Mouse (Mus musculus): ENCODE data around the gene Lrguk. TPM values are rescaled to one million over a fixed set of nuclear protein-coding genes. Genes with fewer than 3 reads are reported as not detected.
A peak's percentile ranks its signal among the peaks of the same experiment; 100 is the strongest.

Lrguk gene
- not detected in 2 replicates for polyA plus RNA-seq (2012; ENCODE audit: insufficient read depth, insufficient read length, missing spikeins)

DNA sequence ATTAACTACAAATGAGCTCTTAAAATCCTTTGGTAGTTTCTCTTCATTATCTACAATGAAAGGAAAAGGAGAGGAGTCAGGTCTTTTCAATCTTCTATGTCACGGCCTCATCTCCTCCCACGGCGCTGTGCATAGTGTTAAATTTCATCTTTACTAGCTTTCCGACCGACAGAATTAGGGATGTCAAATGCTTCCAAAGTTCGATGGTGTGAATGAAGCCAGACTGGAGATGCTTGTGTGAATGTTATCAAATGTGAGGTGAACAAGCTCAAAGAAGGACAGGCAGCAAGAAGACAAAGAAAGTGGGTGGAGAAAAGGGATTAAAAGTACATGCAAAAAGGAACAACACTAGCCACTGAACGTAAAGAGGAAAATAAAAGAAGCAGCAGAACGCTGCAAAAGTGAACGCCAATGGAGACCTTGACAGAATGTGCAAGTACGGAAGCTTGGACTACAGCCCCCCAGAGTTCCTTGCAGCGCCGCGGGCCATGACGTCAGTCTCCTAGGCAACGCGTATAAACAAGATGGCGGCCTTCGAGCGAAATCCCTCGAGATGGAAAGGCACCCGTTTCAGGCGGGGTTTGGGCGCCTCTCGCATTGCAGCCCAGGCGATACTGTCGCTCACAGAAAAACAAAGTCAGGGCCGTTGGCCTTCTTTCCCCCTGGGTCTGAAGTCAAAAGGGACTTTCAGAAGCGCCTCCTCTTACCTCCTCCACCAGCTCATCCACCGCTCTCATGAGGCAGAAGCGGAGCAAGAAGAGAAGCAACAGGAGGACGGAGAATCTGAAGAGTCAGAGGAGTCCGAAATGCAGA is at the start of gene Lrguk:
Gene Lrguk, plus strand, starts transcription at position 516 of the 813 bp plus-strand sequence.
- Histone ChIP-seq H3K27ac (ENCODE audit: insufficient read depth, low read depth, low read length) (no peak within 1 kb of the TSS), H3K4me3 (ENCODE audit: insufficient read depth, low read length) (peak within 1 kb of the TSS; percentile 86), H3K4me1 (ENCODE audit: control insufficient read depth, insufficient read depth, low read length) (peaks cover 8% of the 10 kb centered on the region)
- no peak for TF ChIP-seq POLR2A (IDR thresholded peaks at IDR 0.05; ENCODE audit: borderline replicate concordance, low read depth, low read length)
- no peak for TF ChIP-seq CTCF (IDR thresholded peaks at IDR 0.05; ENCODE audit: low read depth, low read length)

DNA sequence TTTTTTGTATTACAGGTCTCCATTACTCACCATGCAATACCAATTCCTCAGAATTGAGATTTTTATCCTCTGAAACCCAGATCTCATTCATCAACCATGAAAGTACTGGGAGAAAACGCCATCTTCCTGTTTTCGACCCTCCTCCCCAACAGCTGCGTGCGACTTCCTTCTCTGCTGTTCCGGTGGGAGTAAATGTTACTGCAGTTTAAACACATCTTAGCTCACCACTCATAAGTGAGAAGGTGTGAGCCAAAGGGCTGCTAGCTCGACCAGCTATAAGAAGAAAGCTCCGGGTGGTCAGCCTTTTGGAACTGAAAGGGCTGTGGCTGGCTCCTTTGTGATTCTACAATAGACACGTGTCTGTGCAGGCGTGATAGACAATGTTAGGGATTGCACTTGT is 46.5 kb upstream of the Lrguk start:
- no peak overlapping the region for H3K27ac ChIP-seq (ENCODE audit: insufficient read depth, low read depth, low read length)
- no peak for TF ChIP-seq POLR2A (IDR thresholded peaks at IDR 0.05; ENCODE audit: borderline replicate concordance, low read depth, low read length)
- TF ChIP-seq CTCF (IDR thresholded peaks at IDR 0.05; ENCODE audit: low read depth, low read length): no peak

DNA sequence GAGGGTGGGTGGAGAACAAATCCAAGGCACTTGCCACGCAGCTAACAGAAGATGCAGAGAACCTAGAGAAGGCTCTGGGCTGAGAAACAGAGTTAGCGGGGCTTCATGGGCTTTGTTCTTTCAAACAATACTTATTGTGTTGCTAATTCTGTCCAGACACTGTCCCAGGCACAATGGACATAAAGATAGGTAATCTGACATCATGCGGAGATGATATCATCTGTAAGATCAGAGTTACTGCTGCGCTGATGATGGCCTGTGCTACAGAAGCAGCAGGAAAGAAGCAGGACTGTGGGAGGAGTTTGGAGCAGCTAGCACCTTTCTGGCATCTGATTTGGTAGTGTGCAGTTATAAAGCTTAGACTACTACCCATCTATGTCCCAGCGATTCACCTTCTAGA is 42.1 kb upstream of the Lrguk start:
- peaks cover 3% of the 10 kb centered on the region; the same call in 1 of the 2 replicates for H3K4me1 ChIP-seq (ENCODE audit: control insufficient read depth, insufficient read depth, low read length)
- no peak for TF ChIP-seq POLR2A (IDR thresholded peaks at IDR 0.05; ENCODE audit: borderline replicate concordance, low read depth, low read length)
- TF ChIP-seq CTCF (IDR thresholded peaks at IDR 0.05; ENCODE audit: low read depth, low read length): no peak
- H3K4me3 ChIP-seq (ENCODE audit: insufficient read depth, low read length): no peak overlapping the region
- H3K27ac ChIP-seq (ENCODE audit: insufficient read depth, low read depth, low read length): no peak overlapping the region

More for the DNA sequence above, 46.5 kb upstream of the Lrguk start:
- peaks cover 12% of the 10 kb centered on the region for H3K4me1 ChIP-seq (ENCODE audit: control insufficient read depth, insufficient read depth, low read length)
- no peak overlapping the region for H3K4me3 ChIP-seq (ENCODE audit: insufficient read depth, low read length)

DNA sequence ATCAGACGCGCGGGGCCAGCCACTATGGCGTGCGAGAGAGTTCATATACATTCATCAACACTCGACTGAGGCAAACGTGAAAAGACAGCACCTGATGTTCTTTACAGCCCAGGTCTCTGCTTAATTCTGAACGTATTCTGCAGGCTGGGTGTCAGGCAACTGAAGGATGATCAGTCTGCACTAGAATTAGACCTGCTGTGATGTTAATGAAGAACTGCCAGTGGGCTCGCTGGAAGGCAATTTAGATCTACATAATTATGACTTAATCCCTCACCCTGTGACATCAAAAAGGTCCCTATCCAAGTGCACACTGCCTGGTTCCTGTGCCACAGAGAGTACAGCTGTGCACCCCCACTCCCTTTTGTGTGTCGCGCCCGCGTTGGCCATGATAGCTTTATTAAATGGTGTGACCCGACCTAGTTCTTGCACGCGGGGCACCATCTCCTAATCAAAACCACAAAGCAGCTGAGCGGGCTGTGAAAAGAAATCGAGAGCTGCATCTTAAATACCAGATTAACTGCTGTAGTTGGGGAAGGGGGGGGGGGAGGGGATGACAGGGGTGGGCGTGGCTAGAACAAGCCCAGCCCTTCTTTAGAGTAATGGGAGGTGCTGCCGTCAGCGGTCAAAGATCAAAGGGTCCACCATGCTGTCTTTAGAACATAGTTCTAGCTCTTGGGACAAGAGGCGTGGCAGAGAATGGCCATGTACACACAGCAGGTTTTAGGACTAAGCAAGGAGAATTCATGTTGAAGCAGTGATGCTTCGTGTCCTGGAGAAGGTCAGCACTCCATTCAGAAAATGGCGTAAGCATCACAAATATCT is 36.8 kb upstream of the Lrguk start:
- no peak overlapping the region for H3K27ac ChIP-seq (ENCODE audit: insufficient read depth, low read depth, low read length)
- H3K4me3 ChIP-seq (ENCODE audit: insufficient read depth, low read length): no peak overlapping the region
- no peaks in the 10 kb centered on the region for H3K4me1 ChIP-seq (ENCODE audit: control insufficient read depth, insufficient read depth, low read length)
- no peak for TF ChIP-seq CTCF (IDR thresholded peaks at IDR 0.05; ENCODE audit: low read depth, low read length)
- TF ChIP-seq POLR2A (IDR thresholded peaks at IDR 0.05; ENCODE audit: borderline replicate concordance, low read depth, low read length): no peak

DNA sequence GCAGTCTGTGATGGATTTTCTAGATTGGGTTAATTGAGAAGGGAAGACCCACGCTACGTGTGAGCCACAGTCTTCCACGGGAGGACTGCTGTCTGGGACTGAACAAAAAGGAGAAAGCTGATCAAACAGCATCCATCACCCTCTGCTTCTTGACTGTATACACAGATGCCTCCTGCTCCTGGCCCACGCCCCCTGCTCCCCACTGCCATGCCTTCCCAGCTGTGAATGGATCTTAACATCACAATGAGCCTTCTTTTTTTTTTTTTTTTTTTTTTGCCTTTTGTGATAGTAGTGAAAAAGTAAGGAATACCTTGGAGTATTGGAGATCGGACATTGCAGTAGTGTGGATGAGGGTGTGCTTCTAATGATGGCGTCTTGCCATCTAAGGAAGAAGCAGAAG is 35.4 kb upstream of the Lrguk start:
- H3K4me3 ChIP-seq (ENCODE audit: insufficient read depth, low read length): no peak overlapping the region
- no peak for TF ChIP-seq POLR2A (IDR thresholded peaks at IDR 0.05; ENCODE audit: borderline replicate concordance, low read depth, low read length)
- no peak for TF ChIP-seq CTCF (IDR thresholded peaks at IDR 0.05; ENCODE audit: low read depth, low read length)
- H3K27ac ChIP-seq (ENCODE audit: insufficient read depth, low read depth, low read length): no peak overlapping the region
- no peaks in the 10 kb centered on the region for H3K4me1 ChIP-seq (ENCODE audit: control insufficient read depth, insufficient read depth, low read length)

DNA sequence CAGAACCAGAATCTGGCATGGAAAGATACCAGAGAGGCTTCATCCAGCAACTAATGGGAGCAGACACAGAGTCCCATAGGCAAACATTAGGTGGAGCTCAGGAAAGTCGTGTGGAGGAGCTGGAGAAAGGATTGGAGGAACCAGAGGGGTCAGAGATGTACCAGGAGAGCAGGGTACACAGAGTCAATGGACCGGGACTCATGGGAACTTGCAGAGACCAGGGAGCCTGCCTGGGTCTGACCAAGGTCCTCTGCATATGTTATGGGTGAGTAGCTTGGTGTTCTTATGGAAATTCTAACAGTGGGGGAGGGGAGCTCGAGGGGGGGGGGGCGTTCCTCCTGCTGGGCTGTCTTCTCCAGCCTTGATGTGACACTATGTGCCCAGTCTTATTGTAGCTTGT is 30.7 kb upstream of the Lrguk start:
- Histone ChIP-seq H3K27ac (ENCODE audit: insufficient read depth, low read depth, low read length) (no peak overlapping the region), H3K4me1 (ENCODE audit: control insufficient read depth, insufficient read depth, low read length) (no peaks in the 10 kb centered on the region), H3K4me3 (ENCODE audit: insufficient read depth, low read length) (no peak overlapping the region)
- TF ChIP-seq CTCF (IDR thresholded peaks at IDR 0.05; ENCODE audit: low read depth, low read length) (no peak), POLR2A (IDR thresholded peaks at IDR 0.05; ENCODE audit: borderline replicate concordance, low read depth, low read length) (no peak)

DNA sequence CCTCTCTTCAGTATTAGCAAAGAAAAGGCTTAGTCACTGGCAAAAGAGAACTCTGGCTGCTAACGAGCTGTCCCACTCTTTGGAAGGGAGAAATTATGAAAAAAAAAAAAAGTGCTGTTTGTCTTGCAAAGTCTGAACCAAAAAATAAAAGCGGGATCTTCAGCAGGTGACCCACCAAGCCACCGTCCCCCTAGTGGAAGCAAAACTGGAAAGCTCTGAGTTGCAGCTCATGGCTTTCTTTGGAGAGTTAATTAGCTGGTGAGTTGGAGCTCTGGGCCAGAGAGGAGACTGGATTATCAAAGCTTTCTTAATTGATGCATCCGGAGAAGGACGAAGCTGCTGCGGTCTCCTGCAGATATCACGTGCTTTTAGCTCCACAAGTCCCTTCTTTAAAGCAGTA is 29.7 kb upstream of the Lrguk start:
- Histone ChIP-seq H3K4me1 (ENCODE audit: control insufficient read depth, insufficient read depth, low read length) (no peaks in the 10 kb centered on the region), H3K27ac (ENCODE audit: insufficient read depth, low read depth, low read length) (no peak overlapping the region), H3K4me3 (ENCODE audit: insufficient read depth, low read length) (no peak overlapping the region)
- TF ChIP-seq POLR2A (IDR thresholded peaks at IDR 0.05; ENCODE audit: borderline replicate concordance, low read depth, low read length) (no peak), CTCF (IDR thresholded peaks at IDR 0.05; ENCODE audit: low read depth, low read length) (no peak)

DNA sequence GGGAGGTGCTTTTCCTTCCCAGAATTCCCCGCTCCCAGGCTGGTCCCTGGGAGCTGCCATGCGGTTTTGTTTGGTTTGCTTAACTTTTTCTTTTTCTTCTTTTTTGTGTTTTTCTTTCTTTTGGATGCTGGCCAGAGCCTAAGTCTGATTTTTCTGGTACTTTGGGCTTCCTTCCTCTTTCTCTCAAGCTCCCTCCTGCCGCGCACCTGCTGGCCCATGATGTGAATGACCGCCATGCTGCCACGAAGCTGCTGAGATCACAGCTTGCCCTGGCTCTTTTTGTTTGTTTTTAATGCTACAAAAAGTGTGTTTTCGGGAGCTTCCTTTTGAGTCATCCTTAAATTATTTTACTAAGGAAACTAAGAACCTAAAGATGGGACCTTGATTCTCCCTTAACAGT is 28.6 kb upstream of the Lrguk start:
- Histone ChIP-seq H3K4me1 (ENCODE audit: control insufficient read depth, insufficient read depth, low read length) (no peaks in the 10 kb centered on the region), H3K4me3 (ENCODE audit: insufficient read depth, low read length) (no peak overlapping the region), H3K27ac (ENCODE audit: insufficient read depth, low read depth, low read length) (no peak overlapping the region)
- no peak for TF ChIP-seq POLR2A (IDR thresholded peaks at IDR 0.05; ENCODE audit: borderline replicate concordance, low read depth, low read length)
- TF ChIP-seq CTCF (IDR thresholded peaks at IDR 0.05; ENCODE audit: low read depth, low read length): no peak

DNA sequence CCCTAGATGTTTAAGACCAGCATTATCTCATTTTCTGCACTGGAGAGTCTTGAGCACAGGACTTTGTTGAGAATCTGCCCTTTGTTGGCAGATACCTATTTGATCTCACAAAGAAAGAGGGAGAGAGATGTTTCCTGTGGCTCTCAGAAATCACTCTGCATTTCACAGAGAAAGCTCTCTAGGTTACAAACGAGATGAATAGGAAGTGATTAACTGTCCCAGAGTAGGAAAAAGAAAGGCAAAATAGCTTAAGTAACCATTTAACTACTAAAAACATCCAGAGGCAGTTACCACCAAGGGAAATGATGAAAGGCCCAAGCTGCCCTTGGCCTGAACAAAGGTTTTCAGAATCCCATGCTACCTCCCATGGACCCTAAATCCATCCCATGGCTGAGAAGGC is 26.2 kb upstream of the Lrguk start:
- H3K27ac ChIP-seq (ENCODE audit: insufficient read depth, low read depth, low read length): no peak overlapping the region
- no peak overlapping the region for H3K4me3 ChIP-seq (ENCODE audit: insufficient read depth, low read length)
- no peaks in the 10 kb centered on the region; the same call in 1 of the 2 replicates for H3K4me1 ChIP-seq (ENCODE audit: control insufficient read depth, insufficient read depth, low read length)
- TF ChIP-seq POLR2A (IDR thresholded peaks at IDR 0.05; ENCODE audit: borderline replicate concordance, low read depth, low read length) (no peak), CTCF (IDR thresholded peaks at IDR 0.05; ENCODE audit: low read depth, low read length) (no peak)

DNA sequence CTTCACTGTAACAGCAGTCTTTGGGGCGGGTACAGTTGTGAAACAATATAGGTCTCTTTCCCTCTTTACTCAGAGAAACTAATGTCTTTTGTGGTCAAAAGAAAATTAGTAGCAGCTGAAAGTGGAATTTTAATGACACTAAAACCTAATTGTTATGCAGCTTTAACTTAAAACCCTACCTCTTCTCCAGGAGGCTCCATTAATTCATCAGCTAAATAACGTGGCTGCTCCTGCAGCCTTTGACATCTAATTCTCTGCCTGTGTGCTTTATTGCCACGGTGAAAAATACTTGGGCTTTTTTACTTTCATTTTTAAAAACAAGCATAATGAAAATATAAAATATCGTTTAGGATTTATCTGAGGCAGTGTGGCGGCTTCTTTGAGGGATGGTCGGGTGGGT is 15.8 kb upstream of the Lrguk start:
- TF ChIP-seq POLR2A (IDR thresholded peaks at IDR 0.05; ENCODE audit: borderline replicate concordance, low read depth, low read length): no peak
- TF ChIP-seq CTCF (IDR thresholded peaks at IDR 0.05; ENCODE audit: low read depth, low read length): no peak
- Histone ChIP-seq H3K4me3 (ENCODE audit: insufficient read depth, low read length) (no peak overlapping the region), H3K4me1 (ENCODE audit: control insufficient read depth, insufficient read depth, low read length) (peaks cover 5% of the 10 kb centered on the region), H3K27ac (ENCODE audit: insufficient read depth, low read depth, low read length) (no peak overlapping the region)
